Mouse (Mus musculus) lung, postnatal 0 days (tissue): ENCODE results near the gene Gnai3. TPM values are rescaled to one million over a fixed set of nuclear protein-coding genes. Genes with fewer than 3 reads are reported as not detected.
A peak's percentile ranks its signal among the peaks of the same experiment; 100 is the strongest.

Experiments used
- ATAC-seq: fragments of 200-750 bp; cut with Nextera tagmentation; 2 replicates; pipeline ENCODE4 v1.8.0; 2017; ENCODE audit warnings: moderate library complexity
- DNase-seq: peaks from one replicate; pipeline ENCODE4 v3.0.0-alpha.2; 2016; ENCODE audit warnings: low spot score
- H3K27ac ChIP-seq: fragments of 300-500 bp; sonication (generic); 2 replicates; pipeline ENCODE4 v1.5.1; 2014; ENCODE audit warnings: antibody characterized with exemption, mild to moderate bottlenecking, low read length, mixed read lengths
- H3K27me3 ChIP-seq: fragments of 300-500 bp; sonication (generic); replicated peaks from 2 replicates; pipeline ENCODE4 v1.6.1; 2014; ENCODE audit warnings: low read length, mixed read lengths; ENCODE audit not compliant: insufficient read depth
- H3K36me3 ChIP-seq: fragments of 300-500 bp; sonication (generic); 2 replicates; pipeline ENCODE4 v1.6.1; 2014; ENCODE audit warnings: low read length, mixed read lengths; ENCODE audit not compliant: insufficient read depth
- H3K4me1 ChIP-seq: fragments of 300-500 bp; sonication (generic); 2 replicates; pipeline ENCODE4 v1.6.1; 2014; ENCODE audit warnings: antibody characterized with exemption, low read depth, low read length, mixed read lengths; ENCODE audit not compliant: insufficient read depth
- H3K4me2 ChIP-seq: fragments of 300-500 bp; sonication (generic); replicated peaks from 2 replicates; pipeline ENCODE4 v1.6.1; 2014; ENCODE audit warnings: low read depth, mild to moderate bottlenecking, low read length, moderate library complexity, mixed read lengths
- H3K4me3 ChIP-seq: fragments of 300-500 bp; sonication (generic); 2 replicates; pipeline ENCODE4 v1.5.1; 2014; ENCODE audit warnings: low read depth, low read length
- H3K9ac ChIP-seq: fragments of 300-500 bp; sonication (generic); replicated peaks from 2 replicates; pipeline ENCODE4 v1.6.1; 2014; ENCODE audit warnings: low read depth, mild to moderate bottlenecking
- H3K9me3 ChIP-seq: fragments of 300-500 bp; sonication (generic); 2 replicates; pipeline ENCODE4 v1.6.1; 2016; ENCODE audit warnings: low read length, mixed read lengths
- CTCF ChIP-seq: IDR thresholded peaks from 2 replicates; pipeline ENCODE4 v1.5.1; 2016; ENCODE audit warnings: antibody characterized with exemption, mild to moderate bottlenecking
- EP300 ChIP-seq: IDR thresholded peaks from 2 replicates; pipeline ENCODE4 v1.6.1; 2016; ENCODE audit warnings: antibody characterized with exemption, mild to moderate bottlenecking, control low read depth
- WGBS: fragments of 180-500 bp; shearing (Covaris S2); extraction: QIAGEN DNeasy Blood & Tissue Kit; methylation state at CpG from one replicate; pipeline ENCODE4 v1.1.7; 2014; 5-methylcytosine and 5-hydroxymethylcytosine counted together
- polyA plus RNA-seq: library from polyadenylated mRNA; unstranded; fragments of >200 nt; fragmentation: Nextera tagmentation; extraction: Ambion mirVana; gene quantifications from 2 replicates; pipeline ENCODE4 v1.2.1, GENCODE M21; 2015

The Gnai3 gene
- polyA plus RNA-seq, 1 experiment from 2014 or later = 87.4 TPM

DNA sequence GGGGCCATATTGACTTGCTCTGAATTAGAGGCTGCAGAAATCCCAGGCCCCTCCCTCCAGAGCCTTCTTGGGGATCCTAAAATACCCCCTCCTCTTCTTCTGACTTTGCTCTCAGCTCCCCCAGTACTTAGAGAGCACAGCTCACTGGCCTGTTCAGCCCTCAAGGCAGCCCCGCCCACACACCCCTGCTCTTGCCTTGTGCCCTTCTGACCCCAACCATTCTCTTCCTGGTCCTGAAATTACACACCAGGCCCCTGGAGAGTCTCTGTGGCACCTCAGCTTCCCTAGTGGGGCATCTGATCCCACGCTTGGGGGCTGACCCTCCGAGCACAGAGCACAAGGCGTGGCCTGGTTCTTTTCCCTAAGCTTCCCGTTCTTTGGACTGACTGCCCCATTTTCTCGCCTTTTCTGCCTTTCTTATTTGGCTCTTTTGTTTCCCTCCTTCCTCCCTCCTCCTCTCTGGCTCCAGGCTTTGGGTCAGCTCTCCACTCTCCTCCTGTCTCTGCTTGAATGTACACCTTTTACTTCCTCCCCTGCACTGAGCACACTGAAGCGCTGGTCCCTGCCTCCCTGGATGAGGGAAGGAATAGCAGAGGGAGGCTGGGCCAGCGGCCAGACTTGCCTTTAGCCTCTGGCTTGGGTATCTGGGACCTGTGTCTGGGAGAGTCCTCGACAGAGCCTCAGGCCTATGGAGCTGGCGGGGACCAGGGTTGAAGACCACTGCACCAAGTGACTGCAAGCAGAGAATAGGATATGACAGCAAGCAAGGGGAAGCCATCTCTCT lies 19.8 kb upstream of the Gnai3 start:
- WGBS = 52% methylated on average over 10 of the region's 10 CpGs
- no peak overlapping the region for H3K4me3 ChIP-seq
- no peak for DNase-seq
- H3K4me1 ChIP-seq = no peaks in the 10 kb centered on the region
- H3K4me2 ChIP-seq = no peak overlapping the region
- no peak overlapping the region for H3K9ac ChIP-seq
- H3K27me3 ChIP-seq = no peaks in the 10 kb centered on the region
- ATAC-seq = 0 out of 2 replicates have a peak, but pooled peaks have one; percentile 9
- TF ChIP-seq EP300 (no peak), CTCF (no peak)
- no peak overlapping the region for H3K27ac ChIP-seq
- H3K36me3 ChIP-seq = no peaks in the 10 kb centered on the region
- H3K9me3 ChIP-seq = no peaks in the 10 kb centered on the region

DNA sequence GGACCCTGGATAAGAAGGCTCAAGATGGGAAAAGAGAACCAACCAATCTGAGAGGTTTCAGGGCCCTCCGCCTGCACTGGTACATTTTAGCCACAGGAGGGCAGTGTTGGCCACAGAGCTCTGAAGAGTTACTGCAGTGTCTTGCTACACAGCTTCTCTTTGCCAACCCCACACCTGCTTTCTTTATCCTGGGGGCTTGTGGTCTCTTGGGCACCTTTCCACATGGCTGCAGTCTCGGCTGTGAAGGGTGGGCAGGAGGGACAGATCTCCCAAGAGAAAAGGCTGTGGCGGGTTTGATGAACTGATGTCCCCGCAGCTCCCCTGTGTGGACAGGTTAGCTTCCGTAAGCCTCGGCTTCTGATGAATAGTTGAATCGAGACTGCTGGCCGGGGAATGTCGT lies 18.9 kb upstream of the Gnai3 start:
- peak overlapping the region; percentile 34 for H3K4me2 ChIP-seq
- ATAC-seq (peak; percentile 50), DNase-seq (peak; percentile 81)
- H3K4me1 ChIP-seq = no peaks in the 10 kb centered on the region
- no peaks in the 10 kb centered on the region for H3K9me3 ChIP-seq
- TF ChIP-seq CTCF (peak; percentile 97), EP300 (no peak)
- H3K27me3 ChIP-seq = no peaks in the 10 kb centered on the region
- H3K36me3 ChIP-seq = no peaks in the 10 kb centered on the region
- no peak overlapping the region for H3K9ac ChIP-seq
- no peak overlapping the region for H3K27ac ChIP-seq
- 12% methylated on average over 9 of the region's 9 CpGs for WGBS
- no peak overlapping the region for H3K4me3 ChIP-seq

DNA sequence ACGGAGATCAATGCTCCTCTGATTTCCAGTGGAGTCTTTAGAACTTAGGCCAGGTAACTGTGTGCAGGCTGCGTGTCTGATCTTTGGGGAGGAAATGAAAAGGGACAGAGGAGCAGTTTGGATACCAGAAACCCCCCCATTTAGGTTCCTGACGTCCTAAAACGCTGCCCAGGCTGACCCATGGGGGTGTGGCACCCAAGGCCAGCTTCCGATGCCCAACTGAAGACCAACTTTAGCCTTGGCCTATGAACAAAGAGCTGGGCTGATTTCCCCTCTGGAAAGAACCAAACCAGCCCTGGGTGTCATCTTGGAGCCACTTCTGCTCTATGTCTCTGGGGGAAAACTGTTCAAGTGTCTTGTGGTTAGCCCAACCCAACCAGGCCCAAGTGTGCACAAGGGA lies 18.1 kb upstream of the Gnai3 start:
- Histone ChIP-seq H3K9ac (no peak overlapping the region), H3K4me3 (no peak overlapping the region), H3K4me1 (no peaks in the 10 kb centered on the region), H3K27me3 (no peaks in the 10 kb centered on the region), H3K9me3 (no peaks in the 10 kb centered on the region), H3K4me2 (no peak overlapping the region), H3K36me3 (no peaks in the 10 kb centered on the region), H3K27ac (no peak overlapping the region)
- no peak for DNase-seq
- ATAC-seq = no peak
- whole genome bisulfite sequencing = 56% methylated on average over 5 of the region's 5 CpGs
- no peak for TF ChIP-seq CTCF
- TF ChIP-seq EP300 = no peak

DNA sequence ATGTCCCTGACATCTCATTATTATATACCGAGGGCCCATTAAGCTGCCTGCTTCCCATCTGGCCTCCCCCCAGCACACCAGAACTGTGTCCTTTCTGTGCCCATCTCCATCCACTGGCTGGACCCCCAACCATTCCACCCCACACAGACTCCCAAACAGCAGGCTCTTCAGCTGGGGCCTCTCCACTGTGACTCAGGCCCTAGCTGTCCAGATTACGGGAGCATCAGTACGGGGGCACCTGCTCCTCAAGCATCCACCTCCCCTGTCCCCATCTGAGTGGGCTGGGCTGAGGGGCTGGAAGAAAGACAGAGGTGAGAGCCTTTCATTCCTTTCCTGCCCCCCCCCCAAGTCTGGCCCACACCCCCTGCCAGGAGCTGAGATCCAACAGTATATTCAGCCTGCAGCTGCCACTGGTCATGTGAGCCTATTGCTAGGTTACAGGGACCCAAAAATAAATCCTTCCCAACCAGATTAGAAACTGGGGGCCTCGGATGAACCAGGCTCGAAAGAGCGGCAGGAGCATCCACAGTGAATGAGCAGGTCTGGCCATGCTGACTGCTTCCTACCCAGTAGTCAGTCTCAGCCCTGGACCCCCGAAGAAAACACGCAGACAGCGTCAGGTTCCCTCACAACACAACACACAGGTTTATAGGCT lies 12.6 kb upstream of the Gnai3 start:
- no peak overlapping the region for H3K27ac ChIP-seq
- no peak for ATAC-seq
- no peaks in the 10 kb centered on the region for H3K4me1 ChIP-seq
- no peak for TF ChIP-seq CTCF
- no peak for DNase-seq
- no peak overlapping the region for H3K4me2 ChIP-seq
- H3K27me3 ChIP-seq = no peaks in the 10 kb centered on the region
- H3K9ac ChIP-seq = no peak overlapping the region
- H3K9me3 ChIP-seq = no peaks in the 10 kb centered on the region
- WGBS = 62% methylated on average over 9 of the region's 9 CpGs
- H3K36me3 ChIP-seq = no peaks in the 10 kb centered on the region
- H3K4me3 ChIP-seq = no peak overlapping the region

DNA sequence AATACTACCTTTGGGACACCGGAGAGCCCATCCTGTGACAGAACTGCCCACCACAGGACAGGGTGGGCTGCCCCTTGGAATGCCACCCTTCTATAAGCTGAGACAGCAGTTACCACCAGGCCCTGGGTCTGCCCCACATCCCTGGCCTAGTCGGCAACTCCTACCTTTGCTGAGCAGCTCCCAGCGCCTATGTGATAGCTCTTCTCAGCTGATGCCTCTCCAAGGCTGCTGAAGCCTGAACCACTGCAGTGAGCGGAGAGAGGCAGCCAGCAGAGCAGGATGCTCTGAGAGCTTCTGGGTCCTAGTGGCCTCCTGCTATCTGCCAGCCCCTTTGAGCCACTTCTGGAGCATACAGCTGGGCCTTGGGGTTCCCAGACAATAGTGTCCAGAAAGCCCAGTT lies 8.7 kb upstream of the Gnai3 start, which contains the start of gene Gpr61:
Gene Gpr61, minus strand, starts transcription at position 227 of the 400 bp plus-strand sequence.
- Histone ChIP-seq H3K27ac (no peak within 1 kb of the TSS), H3K4me1 (no peaks in the 10 kb centered on the region), H3K9ac (no peak within 1 kb of the TSS), H3K27me3 (no peaks in the 10 kb centered on the region), H3K36me3 (no peaks in the 10 kb centered on the region), H3K4me3 (no peak within 1 kb of the TSS), H3K9me3 (no peaks in the 10 kb centered on the region), H3K4me2 (no peak within 1 kb of the TSS)
- no peak for TF ChIP-seq CTCF
- TF ChIP-seq EP300 = no peak
- 45% methylated on average over 4 of the region's 4 CpGs for WGBS
- DNase-seq = no peak
- no peak for ATAC-seq

DNA sequence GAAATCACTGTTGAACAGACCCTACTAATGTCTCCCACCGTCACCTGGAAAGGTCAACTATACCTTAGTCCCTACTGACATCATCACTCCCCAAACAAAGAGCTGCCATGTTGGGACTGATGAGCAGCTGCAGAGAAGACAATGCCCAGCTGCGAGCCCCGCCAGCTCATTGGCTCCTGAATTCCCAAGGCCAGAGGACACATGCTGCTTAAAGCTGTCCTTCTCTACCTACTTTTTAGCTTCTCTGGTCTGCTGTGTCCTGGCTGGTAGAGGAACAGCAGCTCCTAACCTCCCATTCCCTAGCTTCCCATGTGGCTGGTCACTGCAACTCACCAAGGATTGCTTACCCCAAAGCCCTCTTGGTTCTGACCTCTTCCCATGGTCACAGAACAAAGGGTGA lies 6.3 kb upstream of the Gnai3 start:
- no peak for DNase-seq
- no peaks in the 10 kb centered on the region for H3K36me3 ChIP-seq
- no peak for ATAC-seq
- no peaks in the 10 kb centered on the region for H3K4me1 ChIP-seq
- H3K4me3 ChIP-seq = no peak overlapping the region
- WGBS = 85% methylated on average over 3 of the region's 3 CpGs
- TF ChIP-seq EP300 (no peak), CTCF (no peak)
- H3K27me3 ChIP-seq = no peaks in the 10 kb centered on the region
- no peak overlapping the region for H3K4me2 ChIP-seq
- no peak overlapping the region for H3K9ac ChIP-seq
- H3K27ac ChIP-seq = no peak overlapping the region
- no peaks in the 10 kb centered on the region for H3K9me3 ChIP-seq
